Mouse (Mus musculus) intestine, embryonic 15.5 days (tissue): Measurements from ENCODE around the gene Acadvl. TPM values are rescaled to one million over a fixed set of nuclear protein-coding genes. Genes with fewer than 3 reads are reported as not detected.

Experiments
- ATAC-seq: fragments of 200-750 bp; cut with Nextera tagmentation; 2 replicates; pipeline ENCODE4 v1.8.0; 2017; ENCODE audit warnings: moderate TSS enrichment, moderate library complexity
- H3K27ac ChIP-seq: fragments of 300-500 bp; sonication (generic); 2 replicates; pipeline ENCODE4 v1.5.1; 2015; ENCODE audit warnings: mild to moderate bottlenecking, inconsistent platforms
- H3K27me3 ChIP-seq: fragments of 300-500 bp; sonication (generic); replicated peaks from 2 replicates; pipeline ENCODE4 v1.6.1; 2015; ENCODE audit warnings: inconsistent platforms
- H3K36me3 ChIP-seq: fragments of 300-500 bp; sonication (generic); 2 replicates; pipeline ENCODE4 v1.6.1; 2015; ENCODE audit warnings: inconsistent platforms
- H3K4me1 ChIP-seq: fragments of 300-500 bp; sonication (generic); replicated peaks from 2 replicates; pipeline ENCODE4 v1.6.1; 2015; ENCODE audit warnings: inconsistent platforms
- H3K4me2 ChIP-seq: fragments of 300-500 bp; sonication (generic); replicated peaks from 2 replicates; pipeline ENCODE4 v1.6.1; 2015; ENCODE audit warnings: mild to moderate bottlenecking, inconsistent platforms
- H3K4me3 ChIP-seq: fragments of 300-500 bp; sonication (generic); replicated peaks from 2 replicates; pipeline ENCODE4 v1.5.1; 2015; ENCODE audit warnings: inconsistent platforms
- H3K9ac ChIP-seq: fragments of 300-500 bp; sonication (generic); 2 replicates; pipeline ENCODE4 v1.6.1; 2015; ENCODE audit warnings: inconsistent platforms
- H3K9me3 ChIP-seq: fragments of 300-500 bp; sonication (generic); 2 replicates; pipeline ENCODE4 v1.6.1; 2016; ENCODE audit warnings: inconsistent platforms
- WGBS: fragments of 180-500 bp; shearing (Covaris S2); methylation state at CpG from one replicate; pipeline ENCODE4 v1.1.7; 2015; 5-methylcytosine and 5-hydroxymethylcytosine counted together
- polyA plus RNA-seq: library from polyadenylated mRNA; unstranded; fragments of >200 nt; fragmentation: Nextera tagmentation; extraction: Ambion mirVana; gene quantifications from 2 replicates; pipeline ENCODE4 v1.2.1, GENCODE M21; 2015

The Acadvl gene
- polyA plus RNA-seq, 1 experiment from 2014 or later, result 114 TPM

GRCm38 (mm10) chr11:70013408-70013807 lies 1.8 kb downstream of the Acadvl start:
- H3K9ac ChIP-seq, result no peak overlapping the region; the same call in 1 of the 2 replicates
- H3K9me3 ChIP-seq, result no peaks in the 10 kb centered on the region
- H3K27ac ChIP-seq, result no peak overlapping the region
- 79% methylated on average over 3 of the region's 3 CpGs for WGBS
- H3K36me3 ChIP-seq, result peaks cover 38% of the 10 kb centered on the region
- H3K4me1 ChIP-seq, result peaks cover 21% of the 10 kb centered on the region
- H3K4me3 ChIP-seq, result no peak overlapping the region
- no peak for ATAC-seq
- H3K27me3 ChIP-seq, result no peaks in the 10 kb centered on the region
- no peak overlapping the region for H3K4me2 ChIP-seq

- WGBS, result 89% methylated on average over 9 of the region's 9 CpGs
- H3K4me2 ChIP-seq, result no peak overlapping the region
- H3K36me3 ChIP-seq, result peaks cover 42% of the 10 kb centered on the region
- H3K4me3 ChIP-seq, result no peak overlapping the region
- H3K27ac ChIP-seq, result no peak overlapping the region
- no peaks in the 10 kb centered on the region for H3K9me3 ChIP-seq
- no peak overlapping the region for H3K9ac ChIP-seq
- ATAC-seq, result no peak
- no peaks in the 10 kb centered on the region for H3K27me3 ChIP-seq
- H3K4me1 ChIP-seq, result peaks cover 19% of the 10 kb centered on the region
These were observed 2.3 kb downstream of the Acadvl start for GRCm38 (mm10) chr11:70012931-70013330.

GRCm38 (mm10) chr11:70010961-70011360 lies 4.2 kb downstream of the Acadvl start:
- ATAC-seq, result no peak
- WGBS, result 91% methylated on average over 10 of the region's 10 CpGs
- peaks cover 58% of the 10 kb centered on the region for H3K36me3 ChIP-seq

GRCm38 (mm10) chr11:70010548-70010947 lies 4.7 kb downstream of the Acadvl start:
- Histone ChIP-seq H3K4me3 (no peak overlapping the region), H3K9ac (no peak overlapping the region), H3K36me3 (peaks cover 59% of the 10 kb centered on the region), H3K4me1 (peaks cover 12% of the 10 kb centered on the region), H3K27me3 (no peaks in the 10 kb centered on the region), H3K27ac (no peak overlapping the region), H3K4me2 (no peak overlapping the region), H3K9me3 (no peaks in the 10 kb centered on the region)
- ATAC-seq, result no peak
- 83% methylated on average over 12 of the region's 12 CpGs for WGBS

More at GRCm38 (mm10) chr11:70010961-70011360, 4.2 kb downstream of the Acadvl start:
- Histone ChIP-seq H3K9me3 (no peaks in the 10 kb centered on the region), H3K27me3 (no peaks in the 10 kb centered on the region), H3K4me1 (peaks cover 12% of the 10 kb centered on the region), H3K27ac (no peak overlapping the region), H3K4me2 (no peak overlapping the region), H3K9ac (no peak overlapping the region), H3K4me3 (no peak overlapping the region)

GRCm38 (mm10) chr11:70010033-70010432 lies 5.2 kb downstream of the Acadvl start:
- peaks cover 64% of the 10 kb centered on the region for H3K36me3 ChIP-seq
- H3K27me3 ChIP-seq, result no peaks in the 10 kb centered on the region

GRCm38 (mm10) chr11:70005521-70005920 lies 9.7 kb downstream of the Acadvl start:
- no peak for ATAC-seq
- Histone ChIP-seq H3K4me2 (no peak overlapping the region), H3K9ac (no peak overlapping the region), H3K4me3 (no peak overlapping the region), H3K27me3 (no peaks in the 10 kb centered on the region), H3K9me3 (no peaks in the 10 kb centered on the region), H3K27ac (no peak overlapping the region), H3K36me3 (peaks cover 46% of the 10 kb centered on the region), H3K4me1 (peaks cover 16% of the 10 kb centered on the region)
- 57% methylated on average over 5 of the region's 5 CpGs for WGBS

More at GRCm38 (mm10) chr11:70010033-70010432, 5.2 kb downstream of the Acadvl start:
- Histone ChIP-seq H3K4me3 (no peak overlapping the region), H3K4me1 (peaks cover 12% of the 10 kb centered on the region), H3K27ac (no peak overlapping the region), H3K4me2 (no peak overlapping the region), H3K9ac (no peak overlapping the region), H3K9me3 (no peaks in the 10 kb centered on the region)
- ATAC-seq, result no peak
- 88% methylated on average over 6 of the region's 6 CpGs for WGBS

- no peak for ATAC-seq
- no peak overlapping the region for H3K9ac ChIP-seq
- peak overlapping the region; percentile 70 for H3K4me2 ChIP-seq
- no peaks in the 10 kb centered on the region for H3K27me3 ChIP-seq
- H3K9me3 ChIP-seq, result no peaks in the 10 kb centered on the region
- 84% methylated on average over 2 of the region's 2 CpGs for WGBS
- H3K36me3 ChIP-seq, result peaks cover 42% of the 10 kb centered on the region
- no peak overlapping the region for H3K27ac ChIP-seq
- peaks cover 34% of the 10 kb centered on the region for H3K4me1 ChIP-seq
- peak overlapping the region; percentile 84; the same call in 1 of the 2 replicates for H3K4me3 ChIP-seq
These were observed 12.7 kb downstream of the Acadvl start for GRCm38 (mm10) chr11:70002471-70002870.

GRCm38 (mm10) chr11:70001865-70002264 lies 13.3 kb downstream of the Acadvl start:
- peak overlapping the region; percentile 70 for H3K4me2 ChIP-seq

GRCm38 (mm10) chr11:70001159-70001558 lies 14.1 kb downstream of the Acadvl start:
- no peaks in the 10 kb centered on the region for H3K27me3 ChIP-seq
- peak overlapping the region; percentile 70 for H3K4me2 ChIP-seq
- peak overlapping the region; percentile 96 for H3K27ac ChIP-seq
- peak overlapping the region; percentile 84 for H3K4me3 ChIP-seq
- H3K36me3 ChIP-seq, result peaks cover 31% of the 10 kb centered on the region
- H3K9me3 ChIP-seq, result no peaks in the 10 kb centered on the region
- peak overlapping the region; percentile 80 for H3K9ac ChIP-seq
- WGBS, result 9% methylated on average over 8 of the region's 8 CpGs
- no peak for ATAC-seq
- H3K4me1 ChIP-seq, result peaks cover 37% of the 10 kb centered on the region

More at GRCm38 (mm10) chr11:70001865-70002264, 13.3 kb downstream of the Acadvl start:
- Histone ChIP-seq H3K27me3 (no peaks in the 10 kb centered on the region), H3K9me3 (no peaks in the 10 kb centered on the region), H3K4me1 (peaks cover 37% of the 10 kb centered on the region), H3K27ac (no peak overlapping the region), H3K36me3 (peaks cover 36% of the 10 kb centered on the region), H3K9ac (no peak overlapping the region), H3K4me3 (peak overlapping the region; percentile 84)
- ATAC-seq, result no peak

- H3K36me3 ChIP-seq, result peaks cover 29% of the 10 kb centered on the region
- WGBS, result under 1% methylated on average over 48 of the region's 48 CpGs
- H3K27ac ChIP-seq, result peak within 1 kb of the TSS; percentile 96
- peak within 1 kb of the TSS; percentile 80 for H3K9ac ChIP-seq
- H3K27me3 ChIP-seq, result no peaks in the 10 kb centered on the region
- H3K9me3 ChIP-seq, result no peaks in the 10 kb centered on the region
- H3K4me3 ChIP-seq, result peak within 1 kb of the TSS; percentile 84
- H3K4me1 ChIP-seq, result peaks cover 37% of the 10 kb centered on the region
- ATAC-seq, result peak; percentile 69
- H3K4me2 ChIP-seq, result peak within 1 kb of the TSS; percentile 70
These were observed 14.8 kb downstream of the Acadvl start, which contains the start of gene Dvl2 for GRCm38 (mm10) chr11:70000396-70000898. TSS of gene Dvl2 (plus strand) at chr11:70000595.

- no peak for ATAC-seq
- H3K9ac ChIP-seq, result no peak overlapping the region
- H3K36me3 ChIP-seq, result peaks cover 21% of the 10 kb centered on the region
- H3K4me1 ChIP-seq, result peaks cover 37% of the 10 kb centered on the region
- WGBS, result 76% methylated on average over 8 of the region's 8 CpGs
- H3K4me3 ChIP-seq, result no peak overlapping the region
- peak overlapping the region; percentile 70; the same call in 1 of the 2 replicates for H3K4me2 ChIP-seq
- no peaks in the 10 kb centered on the region for H3K27me3 ChIP-seq
- H3K27ac ChIP-seq, result peak overlapping the region; percentile 64
- no peaks in the 10 kb centered on the region for H3K9me3 ChIP-seq
These were observed 15.5 kb downstream of the Acadvl start for GRCm38 (mm10) chr11:69999666-70000065.

- peaks cover 24% of the 10 kb centered on the region for H3K36me3 ChIP-seq
- no peak overlapping the region for H3K4me3 ChIP-seq
- no peak overlapping the region for H3K27ac ChIP-seq
- no peak overlapping the region for H3K9ac ChIP-seq
- H3K4me2 ChIP-seq, result no peak overlapping the region
- H3K9me3 ChIP-seq, result no peaks in the 10 kb centered on the region
- peaks cover 37% of the 10 kb centered on the region for H3K4me1 ChIP-seq
- no peaks in the 10 kb centered on the region for H3K27me3 ChIP-seq
- no peak for ATAC-seq
- WGBS, result 91% methylated on average over 27 of the region's 27 CpGs
These were observed 16.4 kb downstream of the Acadvl start for GRCm38 (mm10) chr11:69998567-69999491.
